Mouse (Mus musculus): ENCODE data around the gene Tpo.

Gene Tpo

DNA sequence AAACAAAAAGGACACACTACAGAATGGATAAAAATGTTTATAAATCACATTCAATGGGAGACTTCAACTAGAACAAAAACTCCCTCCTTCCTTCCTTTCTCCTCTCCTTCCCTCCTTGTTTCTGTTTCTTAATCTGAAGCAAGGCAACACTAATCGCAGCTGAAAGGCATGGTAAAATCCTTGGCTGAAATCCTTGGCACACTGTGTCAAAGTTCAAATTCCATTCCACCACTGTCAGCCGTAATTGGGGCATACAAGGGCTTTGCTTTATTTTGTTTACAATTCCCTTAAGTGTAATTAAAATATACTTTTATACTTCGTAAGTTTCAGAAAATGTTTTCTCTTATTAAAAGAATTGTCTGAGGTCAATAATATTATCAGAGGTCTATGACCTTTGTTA, 108.9 kb downstream of the Tpo start:
- no peak for DNase-seq (ENCODE audit: low read depth in 1 of 2, low spot score in 2 of 2)

DNA sequence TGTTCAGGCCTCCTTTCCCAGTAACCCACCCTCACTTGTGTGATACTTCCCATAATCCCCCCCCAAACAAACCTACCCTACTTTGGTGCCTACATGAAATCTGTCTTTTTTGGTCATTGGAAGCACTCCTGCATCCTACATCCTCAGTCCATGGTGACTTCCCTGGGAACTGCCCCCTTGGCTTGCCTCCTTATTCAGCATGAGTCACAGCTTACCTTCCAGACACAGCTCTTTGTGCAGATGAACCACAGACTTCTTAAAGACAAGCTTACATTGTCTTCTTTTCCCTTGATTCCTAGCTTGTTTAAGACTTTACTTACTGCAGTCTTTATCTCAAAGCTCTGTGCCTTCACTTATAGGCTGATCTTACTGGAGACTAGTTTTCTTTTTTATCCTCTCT, 112.0 kb downstream of the Tpo start:
- DNase-seq (ENCODE audit: low read depth in 1 of 2, low spot score in 2 of 2): no peak

GRCm38 (mm10) chr12:30017131-30017530, 115.3 kb downstream of the Tpo start:
- no peak for DNase-seq (ENCODE audit: low read depth in 1 of 2, low spot score in 2 of 2)

DNA sequence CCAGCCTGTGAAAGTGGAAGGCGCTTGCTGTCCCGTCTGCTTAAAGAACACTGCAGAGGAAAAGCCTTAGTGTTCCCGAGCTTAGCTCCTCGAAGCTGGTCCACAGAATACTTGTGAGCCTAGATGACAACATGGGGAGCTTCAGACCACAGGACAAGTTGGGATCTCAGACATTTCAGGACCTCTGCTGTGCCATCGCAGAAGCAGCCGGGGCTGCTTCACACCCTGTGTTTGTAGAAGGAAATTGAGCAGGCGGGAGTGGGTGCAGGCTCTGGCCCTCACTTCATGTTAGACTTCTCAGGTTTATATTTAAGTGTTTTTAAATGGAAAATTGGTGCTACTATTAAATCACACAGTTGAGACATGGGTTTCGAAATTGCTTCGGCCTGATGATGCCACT, 116.9 kb downstream of the Tpo start:
- DNase-seq (ENCODE audit: low read depth in 1 of 2, low spot score in 2 of 2): no peak

DNA sequence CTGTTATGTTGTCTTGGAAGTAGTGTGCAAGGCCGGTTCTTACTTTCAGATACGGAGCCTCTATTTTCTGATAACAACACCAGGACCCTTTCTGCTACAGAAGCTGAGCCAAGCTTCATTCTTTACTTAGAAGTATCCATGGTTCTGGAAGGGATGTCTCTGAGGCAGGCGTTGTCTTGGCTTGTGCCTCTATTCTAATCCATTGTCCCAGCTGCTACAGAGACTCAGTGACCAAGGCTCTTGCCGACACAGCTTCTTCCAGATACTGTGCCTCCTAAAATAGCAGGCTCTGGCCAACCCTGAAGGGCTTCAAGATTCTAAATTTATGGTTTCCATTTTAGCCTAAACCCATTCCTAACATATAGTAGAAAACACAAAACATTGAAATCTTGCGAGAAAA, 123.7 kb downstream of the Tpo start:
- no peak for DNase-seq (ENCODE audit: low read depth in 1 of 2, low spot score in 2 of 2)

DNA sequence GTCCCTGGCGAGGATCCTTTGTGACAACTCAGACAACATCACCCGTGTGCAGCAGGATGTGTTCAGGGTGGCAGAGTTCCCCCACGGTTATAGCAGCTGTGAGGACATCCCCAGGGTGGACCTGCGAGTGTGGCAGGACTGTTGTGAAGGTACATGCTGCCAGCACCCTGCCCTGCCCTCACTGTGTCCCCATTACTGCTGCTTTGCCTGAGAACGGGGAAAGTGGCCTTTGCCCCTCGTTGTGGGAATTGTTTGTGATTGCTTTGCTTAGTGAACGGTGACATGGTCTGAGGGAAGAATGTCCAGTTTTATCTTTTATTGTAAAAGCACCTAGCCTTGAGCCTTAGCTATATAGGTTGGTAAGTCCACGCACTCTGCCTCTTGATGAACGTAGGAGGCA, 125.8 kb downstream of the Tpo start:
- DNase-seq (ENCODE audit: low read depth in 1 of 2, low spot score in 2 of 2): no peak
